Mouse (Mus musculus) cerebellum, adult 8-10 months (tissue): Measurements from ENCODE around the gene Olfr791.

Experiments used
- DNase-seq: peaks from one replicate; pipeline ENCODE4 v3.0.0; 2022

Gene Olfr791

DNA sequence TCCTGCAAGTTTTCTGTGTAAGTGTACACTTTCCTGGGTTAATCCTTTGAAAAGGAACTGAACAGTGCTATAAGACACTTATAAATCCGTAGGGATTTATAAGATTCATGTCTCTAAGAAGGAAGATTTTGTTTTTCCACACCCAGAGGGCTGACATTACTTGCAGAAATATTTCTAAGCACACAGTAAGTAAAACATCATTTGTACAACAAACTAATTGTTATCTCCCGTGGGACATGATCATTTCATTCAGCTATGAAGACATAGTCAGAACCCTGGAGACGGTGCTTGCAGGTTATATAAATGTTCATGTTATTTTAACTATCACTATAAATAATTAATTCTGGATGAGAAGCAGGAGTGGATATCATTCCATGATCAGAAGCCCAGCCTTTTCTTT lies at the start of gene Olfr791:
Gene Olfr791, plus strand, starts transcription at position 301 of the 400 bp plus-strand sequence.
- DNase-seq = no peak

DNA sequence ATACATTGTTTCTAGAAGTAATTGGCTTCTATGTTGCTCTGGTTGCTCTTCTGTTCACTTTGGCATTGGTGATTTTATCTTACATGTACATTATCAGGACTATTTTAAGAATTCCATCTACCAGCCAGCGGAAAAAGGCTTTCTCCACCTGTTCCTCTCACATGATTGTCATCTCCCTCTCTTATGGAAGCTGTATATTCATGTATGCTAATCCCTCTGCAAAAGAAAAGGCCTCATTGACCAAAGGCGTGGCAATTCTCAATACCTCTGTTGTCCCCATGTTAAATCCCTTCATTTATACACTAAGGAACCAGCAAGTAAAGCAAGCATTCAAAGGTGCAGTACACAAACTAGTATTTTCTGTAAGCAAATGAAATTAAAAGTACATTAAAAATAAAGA lies 48.3 kb upstream of the Olfr791 start:
- DNase-seq = no peak

DNA sequence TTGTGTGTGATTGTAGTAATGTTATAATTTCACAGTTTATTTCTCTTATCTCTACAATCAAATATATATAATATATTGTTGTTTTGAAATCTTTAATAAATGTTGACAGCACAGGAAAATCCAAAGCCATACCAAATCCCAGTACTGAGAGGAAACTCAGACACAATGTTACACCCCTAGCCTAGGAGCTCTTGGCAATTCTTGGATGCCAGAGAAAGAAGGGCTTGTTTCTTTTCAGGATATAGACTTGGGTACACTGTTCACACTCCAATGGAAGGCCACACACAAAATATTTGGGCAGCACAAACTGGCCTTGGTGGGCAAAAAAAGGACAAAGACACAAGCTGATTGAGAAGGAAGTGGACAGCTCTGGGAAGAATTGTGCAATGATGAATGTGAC lies 47.9 kb upstream of the Olfr791 start:
- DNase-seq = no peak

DNA sequence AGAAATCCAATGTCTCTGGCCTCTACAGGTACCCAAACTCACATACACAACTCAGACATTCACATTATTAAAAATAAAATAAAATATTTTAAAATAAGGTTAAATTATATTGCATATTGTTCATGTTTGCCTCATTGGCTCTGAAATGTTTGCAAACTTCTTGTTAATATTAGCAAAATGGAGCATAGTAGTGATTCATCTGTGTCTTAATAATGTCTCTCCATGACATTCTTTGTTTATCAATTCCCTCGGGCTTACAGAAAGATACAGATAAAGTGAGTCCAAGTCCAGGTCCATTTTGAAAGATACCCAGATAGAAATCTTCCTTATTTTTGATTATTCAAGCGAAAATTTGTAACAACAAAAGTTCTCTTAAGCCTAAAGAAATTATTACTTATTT lies 37.1 kb upstream of the Olfr791 start, which contains the start of gene Olfr789:
Gene Olfr789, plus strand, starts transcription at position 301 of the 400 bp plus-strand sequence.
- DNase-seq = no peak

DNA sequence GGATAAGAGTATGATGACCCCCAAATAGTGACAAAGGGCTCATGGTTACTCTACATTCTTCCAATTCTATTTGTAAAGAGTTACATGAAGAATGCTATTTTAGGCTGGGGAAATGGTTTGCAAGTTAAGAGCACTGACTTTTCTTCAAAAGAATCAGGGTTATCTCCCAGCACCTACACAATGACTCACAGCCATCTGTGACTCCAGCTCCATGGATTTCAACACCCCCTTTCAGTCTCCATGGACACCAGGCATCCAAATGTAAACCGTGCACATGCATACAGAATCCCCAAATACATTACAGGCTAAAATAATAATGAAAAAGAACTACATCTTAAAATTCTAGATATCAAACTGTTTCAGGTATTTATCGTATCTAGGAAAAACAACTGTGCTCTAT lies 31.5 kb upstream of the Olfr791 start:
- no peak for DNase-seq

DNA sequence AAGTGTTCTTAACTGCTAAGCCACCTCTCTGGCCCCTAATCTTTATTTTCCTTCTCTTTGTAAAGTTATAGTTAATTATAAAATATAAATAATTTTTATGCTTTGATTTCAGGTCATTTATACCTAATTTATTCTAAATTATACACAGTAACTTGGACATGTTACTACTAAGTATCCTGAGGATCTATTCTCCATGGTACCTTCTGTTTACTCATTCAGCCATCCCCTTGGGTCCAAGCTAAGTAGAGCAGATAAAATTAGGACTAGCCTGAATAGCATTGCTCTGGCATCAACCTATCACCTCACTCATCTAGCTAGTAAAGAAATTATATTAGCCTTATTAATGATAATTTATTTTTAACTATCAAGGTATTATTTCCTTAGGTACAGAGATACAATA lies 23.4 kb upstream of the Olfr791 start, which contains the start of gene Olfr790:
Gene Olfr790, plus strand, starts transcription at position 301 of the 400 bp plus-strand sequence.
- DNase-seq = no peak

DNA sequence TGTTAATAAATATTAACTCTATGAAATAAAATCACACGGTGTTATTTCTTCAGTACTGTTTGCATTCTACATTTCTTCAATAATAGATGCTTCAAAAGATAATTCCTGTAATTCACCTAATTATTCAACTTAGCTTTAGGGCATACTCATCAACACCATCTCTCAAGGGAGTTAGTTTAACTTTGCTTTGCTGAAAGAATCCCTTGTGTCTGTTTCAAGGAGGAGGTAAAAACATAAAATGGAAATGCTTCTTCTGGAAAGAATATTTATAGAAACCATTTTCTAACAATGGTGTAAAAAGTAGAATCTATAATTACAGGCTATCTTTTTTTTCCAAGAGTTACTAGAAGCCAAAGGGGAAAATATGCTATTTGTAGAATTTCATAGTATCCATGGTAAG lies 17.3 kb downstream of the Olfr791 start, which contains the start of gene Olfr792:
Gene Olfr792, plus strand, starts transcription at position 301 of the 400 bp plus-strand sequence.
- DNase-seq = no peak

DNA sequence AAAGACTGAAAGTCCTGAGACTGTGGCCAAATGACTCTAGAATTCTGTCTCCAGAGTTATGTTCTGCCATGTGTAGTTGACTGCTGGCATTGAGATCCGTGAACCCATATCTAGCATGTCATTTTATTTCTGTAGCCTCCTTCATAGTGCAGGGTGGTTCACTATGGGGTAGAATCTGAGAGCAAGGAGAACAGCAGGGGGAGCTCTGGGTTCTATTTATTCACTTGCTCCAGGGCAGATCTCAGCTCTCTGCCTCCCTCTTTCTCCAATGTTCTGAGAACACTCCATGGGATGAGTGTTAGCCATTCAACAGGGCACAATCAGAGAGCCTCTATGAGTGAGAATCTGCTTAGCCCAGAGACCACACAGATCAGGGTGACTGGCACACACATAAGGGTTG lies 27.8 kb downstream of the Olfr791 start:
- no peak for DNase-seq

DNA sequence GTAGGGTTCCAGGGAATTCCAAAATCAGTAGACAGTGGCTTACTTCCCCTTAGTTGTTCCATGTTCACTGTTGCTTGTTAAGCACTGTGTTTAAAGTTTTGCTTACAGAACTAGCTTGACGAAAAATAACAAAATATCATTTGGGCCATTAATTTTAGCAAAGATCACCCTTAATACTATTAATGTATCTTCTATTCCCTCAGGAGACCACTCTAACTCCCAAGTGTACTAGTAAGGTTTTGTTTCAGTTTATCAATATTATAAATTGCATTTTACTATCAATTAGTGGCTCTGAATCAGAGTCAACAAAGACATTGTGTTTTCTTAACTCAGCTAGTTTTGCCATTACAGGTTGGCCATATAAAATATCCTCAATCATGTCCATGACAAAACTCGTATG lies 45.8 kb downstream of the Olfr791 start, which contains the start of gene Olfr794:
Gene Olfr794, plus strand, starts transcription at position 301 of the 400 bp plus-strand sequence.
- DNase-seq = no peak

DNA sequence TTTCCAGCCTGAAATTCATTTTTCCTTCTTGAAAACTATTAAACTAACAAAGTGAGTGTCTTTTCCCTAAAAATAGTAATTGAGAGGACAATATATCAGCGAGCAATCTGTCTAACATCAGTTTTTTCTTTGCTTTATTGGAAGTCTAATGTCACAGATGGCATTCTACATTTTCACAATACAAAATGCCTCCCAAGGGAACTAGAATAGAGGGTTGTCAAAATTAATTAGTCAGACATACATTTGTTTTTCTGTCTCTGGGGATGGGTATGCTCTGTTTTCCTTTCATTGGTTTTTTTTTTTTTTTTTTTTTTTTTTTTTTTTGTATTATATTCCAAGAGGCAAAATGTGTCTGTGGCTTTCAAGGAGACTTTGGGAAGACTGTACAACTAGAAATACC lies 55.5 kb downstream of the Olfr791 start:
- no peak for DNase-seq
